Comparison of ENCODE assay signal across 8 mouse cellular contexts in genomic region chr17:34024317-34024821, GRCm38 (mm10). TPM values are rescaled to one million over a fixed set of nuclear protein-coding genes. Genes with fewer than 3 reads are reported as not detected.
DNase-seq lines count a peak whose midpoint lies in the region; ATAC-seq and TF ChIP-seq lines count a peak whose summit lies in the region.

Gene Ring1 (minus strand): TSS chr17:34024680.

- peaks cover 30% of the 10 kb centered on the region for H3K36me3 ChIP-seq in forebrain, embryonic 11.5 days (ENCODE audit: control insufficient read depth, insufficient read depth, low read length)
- peaks cover 30% of the 10 kb centered on the region for H3K36me3 ChIP-seq in heart, embryonic 15.5 days
- H3K36me3 ChIP-seq in liver, embryonic 16.5 days (ENCODE audit: control insufficient read depth, insufficient read depth), result peaks cover 25% of the 10 kb centered on the region
- H3K36me3 ChIP-seq in neural tube, embryonic 13.5 days, result peaks cover 48% of the 10 kb centered on the region

- TF ChIP-seq CTCF in brain, embryonic 14.5 days (IDR thresholded peaks at IDR 0.05; ENCODE audit: borderline replicate concordance, extremely low read depth, insufficient read depth, insufficient read length), result no peak

- peak within 1 kb of the TSS; percentile 95 for H3K9ac ChIP-seq in forebrain, embryonic 11.5 days (ENCODE audit: low read length)
- H3K9ac ChIP-seq in heart, embryonic 15.5 days, result peak within 1 kb of the TSS; percentile 95
- H3K9ac ChIP-seq in liver, embryonic 16.5 days (ENCODE audit: low read depth, low read length), result peak within 1 kb of the TSS; percentile 82
- H3K9ac ChIP-seq in neural tube, embryonic 13.5 days, result peak within 1 kb of the TSS; percentile 96

- peak; percentile 92 for DNase-seq in CD4-positive, CD25-positive, alpha-beta regulatory T cell, adult 2 months (ENCODE audit: low read depth, low spot score)
- peak; percentile 96 for DNase-seq in brain, embryonic 14.5 days (ENCODE audit: low read depth)
- DNase-seq in forebrain, embryonic 11.5 days (ENCODE audit: low spot score), result peak; percentile 96
- peak; percentile 85 to 92 for DNase-seq in kidney, postnatal 25 days
- DNase-seq in testis, postnatal 10 days (ENCODE audit: low spot score), result peak; percentile 91

- peak within 1 kb of the TSS; percentile 99 for H3K27ac ChIP-seq in forebrain, embryonic 11.5 days (ENCODE audit: low read depth, low read length)
- peak within 1 kb of the TSS; percentile 94 for H3K27ac ChIP-seq in heart, embryonic 15.5 days
- H3K27ac ChIP-seq in liver, embryonic 16.5 days (ENCODE audit: low read length), result peak within 1 kb of the TSS; percentile 81
- H3K27ac ChIP-seq in neural tube, embryonic 13.5 days (replicated peaks), result peak within 1 kb of the TSS; percentile 99

- peaks cover 31% of the 10 kb centered on the region for H3K4me1 ChIP-seq in forebrain, embryonic 11.5 days (replicated peaks; ENCODE audit: control insufficient read depth, insufficient read depth, low read length)
- H3K4me1 ChIP-seq in heart, embryonic 15.5 days (replicated peaks), result peaks cover 46% of the 10 kb centered on the region
- peaks cover 41% of the 10 kb centered on the region for H3K4me1 ChIP-seq in liver, embryonic 16.5 days (ENCODE audit: control insufficient read depth, low read depth, low read length)
- H3K4me1 ChIP-seq in neural tube, embryonic 13.5 days (replicated peaks), result peaks cover 57% of the 10 kb centered on the region

- H3K9me3 ChIP-seq in forebrain, embryonic 11.5 days (ENCODE audit: control insufficient read depth, low read length), result peaks cover 2% of the 10 kb centered on the region; the same call in 1 of the 2 replicates
- H3K9me3 ChIP-seq in heart, embryonic 15.5 days (replicated peaks), result no peaks in the 10 kb centered on the region
- peaks cover 5% of the 10 kb centered on the region for H3K9me3 ChIP-seq in liver, embryonic 16.5 days (replicated peaks; ENCODE audit: control insufficient read depth, low read length)
- peaks cover 12% of the 10 kb centered on the region; the same call in 1 of the 2 replicates for H3K9me3 ChIP-seq in neural tube, embryonic 13.5 days

- peak; percentile 92 for TF ChIP-seq POLR2A in brain, embryonic 14.5 days (IDR thresholded peaks at IDR 0.05; ENCODE audit: borderline replicate concordance, extremely low read depth, insufficient read depth, insufficient read length, poor library complexity, severe bottlenecking)

- under 1% methylated on average over 44 of the region's 58 CpGs for WGBS in forebrain, embryonic 11.5 days
- under 1% methylated on average over 53 of the region's 58 CpGs for WGBS in heart, embryonic 15.5 days
- under 1% methylated on average over 48 of the region's 58 CpGs for WGBS in liver, embryonic 16.5 days (ENCODE audit: insufficient replicate concordance)
- WGBS in neural tube, embryonic 13.5 days, result under 1% methylated on average over 52 of the region's 58 CpGs

- peak within 1 kb of the TSS; percentile 86 for H3K4me2 ChIP-seq in forebrain, embryonic 11.5 days (ENCODE audit: low read depth, low read length, severe bottlenecking)
- peak within 1 kb of the TSS; percentile 92 for H3K4me2 ChIP-seq in heart, embryonic 15.5 days
- H3K4me2 ChIP-seq in liver, embryonic 16.5 days (ENCODE audit: low read depth, low read length), result peak within 1 kb of the TSS; percentile 96
- peak within 1 kb of the TSS; percentile 100 for H3K4me2 ChIP-seq in neural tube, embryonic 13.5 days

- peak within 1 kb of the TSS; percentile 92 for H3K4me3 ChIP-seq in forebrain, embryonic 11.5 days (ENCODE audit: low read depth, low read length)
- peak within 1 kb of the TSS; percentile 73 for H3K4me3 ChIP-seq in heart, embryonic 15.5 days
- peak within 1 kb of the TSS; percentile 89 for H3K4me3 ChIP-seq in liver, embryonic 16.5 days (ENCODE audit: low read depth, low read length)
- H3K4me3 ChIP-seq in neural tube, embryonic 13.5 days, result peak within 1 kb of the TSS; percentile 87

- H3K27me3 ChIP-seq in forebrain, embryonic 11.5 days (ENCODE audit: control insufficient read depth, insufficient read depth, low read length), result no peaks in the 10 kb centered on the region
- H3K27me3 ChIP-seq in heart, embryonic 15.5 days, result no peaks in the 10 kb centered on the region
- no peaks in the 10 kb centered on the region for H3K27me3 ChIP-seq in liver, embryonic 16.5 days (ENCODE audit: control insufficient read depth, insufficient read depth, low read depth, low read length)
- H3K27me3 ChIP-seq in neural tube, embryonic 13.5 days, result no peaks in the 10 kb centered on the region

- ATAC-seq in forebrain, embryonic 11.5 days (replicated peaks; ENCODE audit: low FRiP score), result peak; percentile 62
- peak; percentile 64 for ATAC-seq in heart, embryonic 15.5 days (replicated peaks; ENCODE audit: insufficient number of reproducible peaks, insufficient read depth, low FRiP score, low read depth)
- ATAC-seq in liver, embryonic 16.5 days (ENCODE audit: low read depth), result peak; percentile 48
- ATAC-seq in neural tube, embryonic 13.5 days (ENCODE audit: low read depth), result peak; percentile 65

RNA-seq across cellular contexts. Expression of gene Ring1, which starts in this region (rescaled TPM):
- polyA plus RNA-seq in brain, embryonic 14.5 days (2012; rRNA removed), result 58.8 and 68.8 TPM in 2 replicates
- polyA plus RNA-seq in forebrain, embryonic 11.5 days (2014; fragmentation: Nextera tagmentation; extraction: Ambion mirVana), result 7.5 and 8.3 TPM in 2 replicates
- 15.8 and 20.8 TPM in 2 replicates for polyA plus RNA-seq in heart, embryonic 15.5 days (2015; fragmentation: Nextera tagmentation; extraction: Ambion mirVana)
- polyA plus RNA-seq in liver, embryonic 16.5 days (2015; fragmentation: Nextera tagmentation; extraction: Ambion mirVana), result 3.2 and 4.0 TPM in 2 replicates
- polyA plus RNA-seq in neural tube, embryonic 13.5 days (2015; fragmentation: Nextera tagmentation; extraction: Ambion mirVana), result 19.3 and 22.4 TPM in 2 replicates

Comparison
In these comparisons a context has a peak if more than half of its experiments do, and no peak if none do; other contexts are left out.
1. Peak in every context shown above with its lines: DNase-seq, ATAC-seq, H3K4me3 ChIP-seq and H3K27ac ChIP-seq.